Mouse (Mus musculus) embryonic fibroblast, embryonic 13.5 days (primary cell): ENCODE measurements around the gene Abca13. TPM values are rescaled to one million over a fixed set of nuclear protein-coding genes. Genes with fewer than 3 reads are reported as not detected.
"Not testable (repeated sequence)": the region's sequence is repeated elsewhere in the genome, so short reads cannot be mapped to it uniquely, and the experiment has no call there.

Experiments used
- H3K27ac ChIP-seq: 2 replicates; pipeline ENCODE4 v1.5.1; 2012; ENCODE audit warnings: low read length, control low read depth, inconsistent platforms; ENCODE audit not compliant: insufficient read depth
- H3K4me1 ChIP-seq: 2 replicates; pipeline ENCODE4 v1.6.1; 2011; ENCODE audit warnings: low read length; ENCODE audit not compliant: control insufficient read depth, insufficient read depth
- H3K4me3 ChIP-seq: 2 replicates; pipeline ENCODE4 v1.5.1; 2011; ENCODE audit warnings: mild to moderate bottlenecking, control low read depth, low read length; ENCODE audit not compliant: insufficient read depth
- CTCF ChIP-seq: IDR thresholded peaks from 2 replicates; pipeline ENCODE4 v1.5.1; 2011; ENCODE audit warnings: mild to moderate bottlenecking, control low read depth, low read length, moderate library complexity, borderline replicate concordance; ENCODE audit not compliant: insufficient read depth
- POLR2A ChIP-seq: IDR thresholded peaks from 2 replicates; pipeline ENCODE4 v1.6.1; 2011; ENCODE audit warnings: low read depth, mild to moderate bottlenecking, control low read depth, low read length, moderate library complexity
- polyA plus RNA-seq: library from polyadenylated mRNA; stranded (reverse); fragments of >200 nt; gene quantifications from 2 replicates; pipeline ENCODE4 v1.2.4, GENCODE M21; 2011; ENCODE audit warnings: low read depth; ENCODE audit not compliant: missing spikeins, insufficient read length

Gene Abca13
- not detected in 2 replicates for polyA plus RNA-seq

GRCm38 (mm10) chr11:9191555-9192131, at the start of gene Abca13:
Gene Abca13, plus strand, starts transcription at chr11:9191942.
- Histone ChIP-seq H3K27ac (no peak within 1 kb of the TSS), H3K4me1 (no peaks in the 10 kb centered on the region), H3K4me3 (no peak within 1 kb of the TSS)
- TF ChIP-seq CTCF (no peak), POLR2A (no peak)

GRCm38 (mm10) chr11:9145113-9145512, 46.6 kb upstream of the Abca13 start:
- Histone ChIP-seq H3K27ac (no peak overlapping the region), H3K4me3 (no peak overlapping the region), H3K4me1 (no peaks in the 10 kb centered on the region)
- TF ChIP-seq POLR2A = no peak
- no peak for TF ChIP-seq CTCF

DNA sequence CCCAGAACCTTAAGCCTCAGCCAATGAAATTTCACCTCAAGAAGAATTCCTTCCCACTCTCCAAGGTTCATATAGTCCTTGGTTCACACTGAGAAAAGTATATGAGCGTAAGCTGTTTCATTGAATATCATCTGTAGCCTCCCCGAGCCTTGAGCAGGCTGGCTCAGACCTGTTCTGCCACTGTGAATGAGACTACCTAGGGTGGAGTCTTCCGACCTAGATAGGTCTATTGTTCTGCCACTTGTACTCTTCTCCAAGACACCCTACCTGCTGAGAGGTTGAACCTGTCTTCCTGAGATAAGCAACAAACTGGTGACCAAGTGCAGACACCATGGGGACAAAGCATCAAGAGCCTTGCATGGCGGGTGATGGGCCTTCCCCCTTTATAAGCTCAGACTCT, 45.6 kb upstream of the Abca13 start:
- Histone ChIP-seq H3K4me1 (no peaks in the 10 kb centered on the region), H3K4me3 (no peak overlapping the region), H3K27ac (no peak overlapping the region)
- TF ChIP-seq CTCF = no peak
- no peak for TF ChIP-seq POLR2A

DNA sequence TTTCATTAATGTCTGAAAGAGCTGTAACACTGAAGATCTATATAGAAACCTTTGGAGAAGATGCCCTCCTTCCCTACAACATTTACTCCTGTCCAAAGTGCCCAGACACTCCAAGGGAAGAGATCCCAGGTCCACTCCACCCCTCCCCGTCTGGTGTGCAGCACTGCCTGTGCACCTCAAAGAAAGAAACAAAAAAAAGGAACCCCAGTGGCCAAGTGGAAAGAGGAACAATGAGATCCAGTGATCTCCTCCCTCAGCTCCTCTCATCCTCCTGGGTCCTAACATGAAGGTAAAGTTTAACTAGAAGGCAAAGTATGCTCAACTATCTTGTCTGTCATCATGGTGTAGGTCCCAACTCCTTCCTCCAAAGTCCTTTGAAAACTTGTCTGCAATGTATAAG, 45.1 kb upstream of the Abca13 start:
- H3K4me3 ChIP-seq = no peak overlapping the region
- H3K27ac ChIP-seq = no peak overlapping the region
- no peaks in the 10 kb centered on the region for H3K4me1 ChIP-seq
- TF ChIP-seq POLR2A (no peak), CTCF (no peak)

DNA sequence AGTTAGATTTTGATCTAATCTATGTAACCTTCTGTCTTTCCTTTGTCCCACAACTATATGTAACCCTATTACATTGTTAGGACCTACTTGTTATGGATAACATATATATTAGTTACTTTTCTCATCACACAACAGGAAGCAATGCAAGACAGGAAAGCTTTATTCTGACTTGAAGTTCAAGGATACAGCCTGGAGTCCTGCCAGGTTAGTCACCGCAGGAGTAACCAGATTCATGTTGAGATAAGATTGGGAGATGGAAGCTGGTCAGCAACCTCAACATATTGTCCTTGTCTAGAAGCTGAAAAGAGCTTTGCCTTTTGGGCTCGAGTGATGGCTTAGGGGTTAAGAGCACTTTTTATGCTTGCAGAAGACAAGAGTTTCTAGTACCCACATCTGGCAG, 43.5 kb upstream of the Abca13 start:
- Histone ChIP-seq H3K4me1 (no peaks in the 10 kb centered on the region), H3K4me3 (no peak overlapping the region), H3K27ac (no peak overlapping the region)
- TF ChIP-seq POLR2A (no peak), CTCF (no peak)

DNA sequence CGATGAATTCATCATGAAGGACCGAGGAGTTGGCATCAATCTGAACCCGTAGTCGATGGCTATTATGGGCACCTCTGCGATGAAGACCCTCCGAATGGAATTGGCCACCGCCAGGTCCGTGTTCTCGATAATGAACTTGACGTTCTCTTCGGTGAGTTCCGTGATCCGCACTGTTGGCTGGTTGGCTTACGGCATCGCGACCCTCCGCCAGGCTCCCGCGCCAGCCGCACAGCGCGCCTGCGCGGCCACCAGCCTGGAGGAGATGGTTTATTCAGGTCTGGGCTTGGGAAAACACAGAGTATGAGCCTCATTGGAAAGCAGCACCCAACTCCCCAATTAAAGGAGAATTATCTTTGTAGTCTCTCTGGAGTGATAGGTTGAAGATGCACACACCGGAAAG, 41.3 kb upstream of the Abca13 start:
- not testable (repeated sequence) for H3K27ac ChIP-seq, H3K4me3 ChIP-seq, H3K4me1 ChIP-seq

DNA sequence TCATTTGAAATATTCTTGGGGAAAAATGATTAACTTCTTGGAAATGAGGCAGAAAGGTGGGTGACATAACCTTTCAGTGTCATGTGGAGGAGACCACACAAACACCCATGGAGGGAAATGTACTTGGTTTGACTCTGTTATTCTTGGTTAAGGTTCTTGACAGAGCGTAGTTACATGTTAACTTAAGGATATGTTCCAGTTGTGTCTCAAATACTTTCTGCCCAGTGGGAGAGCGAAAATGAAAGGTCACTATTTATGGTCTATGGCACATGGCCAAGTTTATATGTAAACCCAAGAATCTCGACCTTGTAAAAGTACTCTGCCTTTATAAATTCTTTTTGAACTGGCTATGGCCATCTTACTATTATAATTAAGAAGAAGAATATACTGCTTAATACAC, 31.8 kb upstream of the Abca13 start:
- no peak overlapping the region for H3K27ac ChIP-seq
- H3K4me3 ChIP-seq = no peak overlapping the region
- no peaks in the 10 kb centered on the region for H3K4me1 ChIP-seq
- no peak for TF ChIP-seq CTCF
- no peak for TF ChIP-seq POLR2A

- Histone ChIP-seq H3K4me1 (no peaks in the 10 kb centered on the region), H3K4me3 (no peak overlapping the region), H3K27ac (no peak overlapping the region)
- TF ChIP-seq CTCF = no peak
- TF ChIP-seq POLR2A = no peak
Observed at GRCm38 (mm10) chr11:9167331-9167730, 24.4 kb upstream of the Abca13 start.

- TF ChIP-seq POLR2A (no peak), CTCF (no peak)
- no peak overlapping the region for H3K4me3 ChIP-seq
- H3K4me1 ChIP-seq = no peaks in the 10 kb centered on the region
Observed at GRCm38 (mm10) chr11:9181477-9181876, 10.3 kb upstream of the Abca13 start.

GRCm38 (mm10) chr11:9189471-9189870, 2.3 kb upstream of the Abca13 start:
- H3K27ac ChIP-seq, H3K4me1 ChIP-seq, H3K4me3 ChIP-seq: not testable (repeated sequence)

More at GRCm38 (mm10) chr11:9181477-9181876, 10.3 kb upstream of the Abca13 start:
- no peak overlapping the region for H3K27ac ChIP-seq
